Mouse (Mus musculus) neutrophil, adult 59 days (primary cell): Measurements from ENCODE around the gene Zfp943. TPM values are rescaled to one million over a fixed set of nuclear protein-coding genes. Genes with fewer than 3 reads are reported as not detected.

Experiments used
- total RNA-seq, 2 experiments: library from RNA; stranded (reverse); gene quantifications; 1 replicate in 1 of 2; 2 replicates in 1 of 2; pipeline ENCODE4 v1.2.4; 2023

Gene Zfp943
- 10 to 100 TPM; 12.2 to 13.1 TPM for total RNA-seq

GRCm38 (mm10) chr17:21962107-21962907 lies at the start of gene Zfp943, which contains the start of gene Zfp942:
Zfp943 (plus strand) TSS chr17:21962552.
Zfp942 (minus strand) TSS chr17:21962464.

Other genes starting within 250 kb of the Zfp943 start
- gene Zfp229, start 231.8 kb upstream of the Zfp943 start, total RNA-seq = 1 to 10 TPM in 1 of 2 experiments, under 1 TPM in 1; 0.88 to 1.5 TPM
- under 1 TPM; 0.20 to 0.49 TPM for gene Zfp820, start 116.8 kb upstream of the Zfp943 start, total RNA-seq
- 1 to 10 TPM; 3.1 to 3.2 TPM for gene Zfp995, start 52.6 kb upstream of the Zfp943 start, total RNA-seq
- gene Zfp942, start 88 bp upstream of the Zfp943 start, total RNA-seq = 10 to 100 TPM in 1 of 2 experiments, 1 to 10 TPM in 1; 8.2 to 11.8 TPM
- gene Zfp947, start 203.6 kb downstream of the Zfp943 start, total RNA-seq = under 1 TPM; 0.31 to 0.97 TPM